Mouse (Mus musculus): ENCODE data around the gene Lasp1. TPM values are rescaled to one million over a fixed set of nuclear protein-coding genes. Genes with fewer than 3 reads are reported as not detected.

Gene Lasp1
- polyA plus RNA-seq, 1 experiment from 2014 or later = 27.5 TPM

DNA sequence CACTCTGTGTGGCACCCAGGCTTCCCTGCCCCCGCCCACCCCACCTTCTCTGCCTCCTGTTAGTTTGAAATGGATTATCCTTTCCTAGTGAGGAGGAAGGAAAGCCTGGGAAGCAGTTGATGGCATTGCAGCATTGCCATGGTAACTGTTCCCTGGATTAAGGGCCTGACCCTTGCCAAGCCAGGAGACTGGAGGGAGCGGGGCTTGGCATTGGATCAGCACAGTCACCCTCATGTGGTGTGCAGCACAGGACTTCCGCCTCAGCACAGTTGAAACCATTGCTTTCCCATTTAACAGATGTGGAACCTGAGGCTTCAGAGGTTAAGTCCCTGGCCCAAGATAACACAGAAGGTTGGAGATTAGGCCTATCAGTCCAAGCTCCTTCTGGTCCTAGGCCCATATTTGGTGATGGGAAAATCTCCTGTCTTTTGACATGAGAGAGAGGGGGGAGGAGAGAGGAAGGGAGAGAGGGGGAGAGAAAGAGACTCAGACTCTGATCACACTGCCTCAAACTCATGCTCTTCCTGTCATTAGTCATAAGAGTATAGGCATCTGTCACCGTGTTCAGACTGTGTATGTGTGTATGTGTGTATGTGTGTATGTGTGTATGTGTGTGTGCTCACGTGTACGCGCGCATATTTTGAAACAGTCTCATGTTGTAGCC, 22.7 kb downstream of the Lasp1 start:
- no peak overlapping the region for H3K4me2 ChIP-seq
- H3K36me3 ChIP-seq = peaks cover 22% of the 10 kb centered on the region
- no peak overlapping the region for H3K4me3 ChIP-seq (replicated peaks)
- H3K9me3 ChIP-seq (replicated peaks) = no peaks in the 10 kb centered on the region
- DNase-seq (no peak), ATAC-seq (ENCODE audit: low read depth) (0 out of 2 replicates have a peak, but pooled peaks have one; percentile 10)
- H3K27ac ChIP-seq = peak overlapping the region; percentile 48; the same call in 1 of the 2 replicates
- H3K9ac ChIP-seq = 0 out of 2 replicates have a peak overlapping the region, but pooled peaks have one; percentile 33
- H3K4me1 ChIP-seq (replicated peaks) = peaks cover 92% of the 10 kb centered on the region
- WGBS (ENCODE audit: insufficient replicate concordance) = 72% methylated on average over 8 of the region's 8 CpGs
- no peaks in the 10 kb centered on the region for H3K27me3 ChIP-seq

DNA sequence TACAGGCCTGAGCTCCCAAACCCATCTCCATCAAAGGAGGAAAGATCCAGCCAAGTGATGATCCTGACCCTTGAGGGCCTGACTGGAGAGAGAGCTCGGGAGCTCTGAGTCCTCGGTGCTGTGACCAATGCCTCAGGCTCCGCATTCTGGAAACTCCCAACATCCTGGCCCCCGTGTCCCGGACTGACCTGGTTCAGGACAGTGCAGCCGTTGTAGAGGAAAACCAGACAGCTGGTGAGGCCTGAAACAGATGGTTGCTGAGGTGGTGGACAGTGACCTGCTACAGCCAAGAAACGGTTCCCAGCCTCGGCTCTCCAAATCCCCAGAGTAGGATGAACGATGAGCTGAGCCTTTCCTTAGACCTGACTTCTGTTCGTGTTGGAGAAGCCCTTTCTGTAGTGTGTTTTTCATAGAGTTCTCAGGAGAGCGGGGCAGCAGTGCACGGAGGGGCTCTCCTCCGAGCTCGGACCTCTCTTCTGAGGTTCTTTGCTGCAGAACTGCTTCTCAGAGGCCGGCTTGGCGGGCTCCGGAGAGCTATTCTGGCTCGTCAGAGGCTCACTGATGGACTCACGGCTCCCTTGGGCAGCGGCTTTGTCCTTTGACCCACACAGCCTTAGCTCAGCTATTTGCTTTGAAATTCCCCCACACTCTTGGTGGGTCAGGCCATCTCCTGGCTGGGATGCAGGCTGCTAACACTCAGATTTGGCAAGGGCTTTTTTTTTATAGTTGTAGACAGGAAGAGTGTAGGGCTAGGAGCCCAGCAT, 24.2 kb downstream of the Lasp1 start:
- DNase-seq (no peak), ATAC-seq (ENCODE audit: low read depth) (no peak)
- H3K4me1 ChIP-seq (replicated peaks) = peaks cover 81% of the 10 kb centered on the region
- 0 out of 2 replicates have a peak overlapping the region, but pooled peaks have one; percentile 12 for H3K4me2 ChIP-seq
- H3K27me3 ChIP-seq = no peaks in the 10 kb centered on the region
- H3K9ac ChIP-seq = no peak overlapping the region
- H3K9me3 ChIP-seq (replicated peaks) = no peaks in the 10 kb centered on the region
- WGBS (ENCODE audit: insufficient replicate concordance) = 76% methylated on average over 20 of the region's 20 CpGs
- no peak overlapping the region for H3K27ac ChIP-seq
- peaks cover 30% of the 10 kb centered on the region for H3K36me3 ChIP-seq
- H3K4me3 ChIP-seq (replicated peaks) = no peak overlapping the region

DNA sequence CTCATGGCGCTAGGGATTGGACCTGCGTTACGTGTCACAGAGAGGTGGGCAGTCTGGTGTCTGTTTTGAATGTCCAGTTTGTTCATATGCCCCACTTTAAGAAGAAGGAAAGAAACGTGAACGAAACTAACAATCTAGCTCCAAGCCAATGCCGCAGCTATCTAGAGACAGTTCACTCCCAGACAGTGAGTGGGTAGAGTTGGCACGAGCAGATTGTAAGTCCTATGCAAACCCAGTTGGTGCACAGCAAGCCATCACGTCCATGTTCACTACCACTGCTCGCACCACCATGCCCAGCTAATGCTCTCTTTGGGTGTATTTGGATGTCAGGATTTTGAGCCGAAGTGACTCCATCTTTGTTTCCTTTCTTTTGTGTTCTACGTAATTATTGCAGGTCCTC, 25.4 kb downstream of the Lasp1 start:
- no peak for ATAC-seq (ENCODE audit: low read depth)
- H3K4me1 ChIP-seq (replicated peaks) = peaks cover 69% of the 10 kb centered on the region
- 82% methylated on average over 11 of the region's 11 CpGs for WGBS (ENCODE audit: insufficient replicate concordance)
- H3K9me3 ChIP-seq (replicated peaks) = no peaks in the 10 kb centered on the region
- no peak overlapping the region for H3K9ac ChIP-seq
- H3K27ac ChIP-seq = no peak overlapping the region
- DNase-seq = no peak
- no peaks in the 10 kb centered on the region for H3K27me3 ChIP-seq
- no peak overlapping the region for H3K4me3 ChIP-seq (replicated peaks)
- H3K4me2 ChIP-seq = no peak overlapping the region
- H3K36me3 ChIP-seq = peaks cover 30% of the 10 kb centered on the region

DNA sequence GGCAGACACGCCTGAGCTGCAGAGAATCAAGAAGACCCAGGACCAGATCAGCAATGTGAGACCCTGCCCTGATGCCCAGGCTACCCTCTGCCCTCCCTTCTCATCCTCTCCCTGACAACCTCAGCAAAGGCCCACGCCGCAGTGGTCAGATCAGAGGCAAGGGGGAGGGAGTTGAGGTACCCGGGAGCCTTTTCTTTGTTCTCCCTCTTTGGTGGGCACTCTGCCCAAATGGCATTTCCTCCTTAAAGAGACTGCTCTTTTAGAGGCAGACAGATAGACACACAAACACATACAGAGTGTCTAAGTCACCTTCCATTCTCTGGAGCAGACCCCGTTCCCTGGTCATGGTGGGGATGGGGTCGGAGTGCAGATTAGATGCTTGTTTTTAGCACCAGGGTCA, 26.1 kb downstream of the Lasp1 start:
- H3K27me3 ChIP-seq = no peaks in the 10 kb centered on the region
- no peak overlapping the region for H3K4me2 ChIP-seq
- no peak overlapping the region for H3K9ac ChIP-seq
- no peak for DNase-seq
- H3K4me3 ChIP-seq (replicated peaks) = no peak overlapping the region
- H3K9me3 ChIP-seq (replicated peaks) = no peaks in the 10 kb centered on the region
- peaks cover 31% of the 10 kb centered on the region for H3K36me3 ChIP-seq
- ATAC-seq (ENCODE audit: low read depth) = no peak
- 56% methylated on average over 6 of the region's 6 CpGs for WGBS (ENCODE audit: insufficient replicate concordance)
- H3K4me1 ChIP-seq (replicated peaks) = peaks cover 68% of the 10 kb centered on the region
- H3K27ac ChIP-seq = 0 out of 2 replicates have a peak overlapping the region, but pooled peaks have one; percentile 19

DNA sequence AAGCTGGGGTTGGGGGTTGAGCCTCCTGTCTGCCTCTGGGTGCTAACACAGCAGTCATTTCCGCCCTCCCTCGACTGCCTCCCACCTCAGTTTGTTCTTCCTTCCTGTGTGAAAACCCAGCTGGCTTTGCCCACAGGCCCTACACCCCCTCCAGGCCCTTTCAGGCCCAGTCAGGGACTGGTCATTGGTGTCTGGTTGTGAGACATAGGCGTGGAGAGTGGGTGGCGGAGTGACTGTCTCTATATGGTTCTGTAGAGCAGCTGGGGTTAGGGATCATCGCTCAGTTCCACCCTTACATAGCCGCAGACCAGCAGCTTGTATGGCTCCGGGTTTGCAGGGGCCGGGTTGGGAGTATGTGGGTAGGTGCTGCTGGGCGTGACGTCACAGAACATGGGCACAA, 26.5 kb downstream of the Lasp1 start:
- Histone ChIP-seq H3K4me3 (replicated peaks) (no peak overlapping the region), H3K9ac (no peak overlapping the region), H3K36me3 (peaks cover 34% of the 10 kb centered on the region), H3K4me2 (no peak overlapping the region), H3K27ac (peak overlapping the region; percentile 19; the same call in 1 of the 2 replicates), H3K9me3 (replicated peaks) (no peaks in the 10 kb centered on the region), H3K4me1 (replicated peaks) (peaks cover 68% of the 10 kb centered on the region), H3K27me3 (no peaks in the 10 kb centered on the region)
- WGBS (ENCODE audit: insufficient replicate concordance) = 61% methylated on average over 10 of the region's 10 CpGs
- DNase-seq (no peak), ATAC-seq (ENCODE audit: low read depth) (no peak)

DNA sequence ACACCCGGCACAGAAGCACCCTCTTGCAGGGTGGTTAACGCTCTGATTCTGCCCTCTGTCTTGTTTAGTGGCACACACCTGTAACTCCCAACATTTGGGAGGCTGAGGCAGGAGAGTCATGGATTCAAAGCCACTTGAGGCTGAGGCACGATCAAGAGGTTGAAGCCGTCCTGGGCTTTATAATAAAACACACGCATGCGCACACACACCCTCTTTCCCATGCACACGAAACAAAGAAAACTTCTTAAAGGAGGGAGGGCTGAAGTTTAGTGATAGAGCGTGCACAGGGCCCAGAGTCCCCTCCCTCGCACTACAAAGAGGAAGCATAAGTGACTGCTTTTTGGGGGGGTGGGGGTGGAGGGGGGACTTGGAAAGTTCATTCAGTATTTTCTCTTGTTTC, 27.2 kb downstream of the Lasp1 start:
- Histone ChIP-seq H3K9me3 (replicated peaks) (no peaks in the 10 kb centered on the region), H3K4me3 (replicated peaks) (no peak overlapping the region), H3K27me3 (no peaks in the 10 kb centered on the region), H3K36me3 (peaks cover 39% of the 10 kb centered on the region), H3K4me1 (replicated peaks) (peaks cover 66% of the 10 kb centered on the region), H3K9ac (no peak overlapping the region), H3K27ac (no peak overlapping the region; the same call in 1 of the 2 replicates), H3K4me2 (no peak overlapping the region)
- DNase-seq (no peak), ATAC-seq (ENCODE audit: low read depth) (no peak)
- WGBS (ENCODE audit: insufficient replicate concordance) = 38% methylated on average over 7 of the region's 9 CpGs

DNA sequence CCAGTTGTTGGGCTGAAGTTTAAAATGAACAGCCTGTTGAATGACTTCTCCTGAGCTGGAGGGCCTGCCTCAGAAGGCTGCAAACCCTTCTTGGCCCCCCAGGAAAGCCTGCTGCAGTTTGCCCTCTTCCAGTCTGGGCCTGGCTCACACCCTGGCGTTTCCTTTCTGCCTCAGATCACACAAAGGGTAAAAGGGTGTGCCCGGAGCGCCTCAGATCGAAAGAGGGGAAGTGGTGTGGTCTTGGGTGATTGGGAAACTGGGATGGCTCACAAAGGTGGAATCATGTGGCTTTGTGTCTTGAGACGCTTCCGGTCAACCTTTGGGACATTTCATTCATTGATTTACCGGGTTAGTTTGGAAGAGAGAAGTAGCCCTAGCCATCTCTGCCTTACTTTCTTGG, 27.6 kb downstream of the Lasp1 start:
- DNase-seq = no peak

DNA sequence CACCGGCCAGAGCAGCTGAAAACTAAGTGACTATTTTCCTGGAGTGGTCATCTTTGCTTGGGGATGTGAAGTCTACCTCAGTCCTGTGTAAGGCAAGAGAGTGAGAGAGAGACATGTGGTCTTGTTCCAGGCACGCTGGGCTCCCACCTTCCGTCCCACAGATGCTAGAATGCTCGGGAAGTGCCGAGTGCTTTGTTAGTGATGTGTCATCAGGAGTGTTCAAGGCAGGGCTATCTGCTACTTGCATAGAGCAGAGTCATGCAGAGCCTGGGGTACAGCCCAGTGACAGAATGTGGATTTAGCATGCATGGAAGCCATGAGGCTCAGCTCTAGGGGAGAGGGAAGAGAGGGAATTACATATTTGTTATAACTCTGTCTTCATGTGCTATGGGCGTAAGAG, 28.9 kb downstream of the Lasp1 start:
- Histone ChIP-seq H3K36me3 (peaks cover 49% of the 10 kb centered on the region), H3K27ac (no peak overlapping the region), H3K9me3 (replicated peaks) (no peaks in the 10 kb centered on the region), H3K4me2 (no peak overlapping the region), H3K27me3 (no peaks in the 10 kb centered on the region), H3K4me3 (replicated peaks) (no peak overlapping the region), H3K9ac (no peak overlapping the region), H3K4me1 (replicated peaks) (peaks cover 60% of the 10 kb centered on the region)
- ATAC-seq (ENCODE audit: low read depth) (no peak), DNase-seq (no peak)
- 72% methylated on average over 6 of the region's 6 CpGs for WGBS (ENCODE audit: insufficient replicate concordance)

More for the DNA sequence above, 27.6 kb downstream of the Lasp1 start:
- Histone ChIP-seq H3K4me2 (no peak overlapping the region), H3K27me3 (no peaks in the 10 kb centered on the region), H3K36me3 (peaks cover 42% of the 10 kb centered on the region), H3K4me1 (replicated peaks) (peaks cover 64% of the 10 kb centered on the region), H3K9ac (no peak overlapping the region), H3K27ac (no peak overlapping the region; the same call in 1 of the 2 replicates), H3K4me3 (replicated peaks) (no peak overlapping the region), H3K9me3 (replicated peaks) (no peaks in the 10 kb centered on the region)
- WGBS (ENCODE audit: insufficient replicate concordance) = 24% methylated on average over 7 of the region's 7 CpGs
- ATAC-seq (ENCODE audit: low read depth) = no peak

DNA sequence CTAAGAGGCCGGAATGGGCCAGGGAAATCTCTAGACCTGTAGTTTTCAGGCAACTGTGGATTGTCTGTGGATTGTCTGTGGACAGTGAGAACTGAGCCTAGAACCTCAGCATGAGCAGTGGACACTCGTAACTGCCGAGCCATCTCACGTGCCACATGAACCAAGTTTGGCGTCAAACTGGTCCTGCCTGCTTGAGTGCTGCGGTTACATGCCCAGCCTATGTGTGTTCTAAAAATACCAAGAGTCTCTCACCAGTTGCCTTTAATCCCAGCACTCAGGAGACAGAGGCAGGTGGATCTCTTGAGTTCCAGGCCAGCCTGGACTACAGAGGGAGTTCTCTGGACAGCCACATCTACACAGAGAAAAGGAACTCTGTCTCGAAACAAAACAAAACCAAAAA, 30.6 kb downstream of the Lasp1 start:
- DNase-seq = no peak
- H3K4me1 ChIP-seq (replicated peaks) = peaks cover 49% of the 10 kb centered on the region

DNA sequence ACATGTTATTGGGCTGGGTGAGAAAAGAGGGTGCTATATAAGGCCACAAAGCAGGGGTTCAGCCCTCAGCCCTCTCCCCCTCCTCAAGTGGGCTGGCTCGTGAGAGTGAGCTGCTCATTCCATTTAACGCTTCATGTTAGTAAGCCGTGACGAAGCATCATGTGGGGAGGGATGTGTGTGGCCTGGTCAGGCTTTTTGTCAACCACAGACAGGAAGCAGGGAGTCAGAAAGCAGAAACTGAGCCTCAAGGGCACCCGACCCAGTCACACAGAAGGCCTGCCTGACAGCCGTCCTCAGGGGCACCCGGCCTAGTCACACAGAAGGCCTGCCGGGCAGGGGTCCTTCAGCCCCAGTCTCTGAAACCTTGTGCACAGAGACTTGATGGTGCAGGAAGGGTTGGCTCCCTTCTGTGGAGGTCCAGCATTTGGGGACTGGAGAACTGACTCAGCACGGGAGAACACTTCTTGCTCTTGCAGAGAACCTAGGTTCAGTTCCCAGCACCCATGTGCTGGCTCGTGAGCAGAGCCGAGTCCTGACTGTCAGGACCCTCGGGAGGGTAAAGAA, 31.2 kb downstream of the Lasp1 start:
- H3K27me3 ChIP-seq = no peaks in the 10 kb centered on the region
- 33% methylated on average over 12 of the region's 12 CpGs for WGBS (ENCODE audit: insufficient replicate concordance)
- H3K4me2 ChIP-seq = no peak overlapping the region
- H3K36me3 ChIP-seq = peaks cover 54% of the 10 kb centered on the region
- H3K27ac ChIP-seq = peak overlapping the region; percentile 63
- no peak overlapping the region for H3K9ac ChIP-seq
- H3K4me3 ChIP-seq (replicated peaks) = no peak overlapping the region
- ATAC-seq (ENCODE audit: low read depth) = no peak
- no peak for DNase-seq
- no peaks in the 10 kb centered on the region for H3K9me3 ChIP-seq (replicated peaks)
- peaks cover 49% of the 10 kb centered on the region for H3K4me1 ChIP-seq (replicated peaks)

More for the DNA sequence above, 30.6 kb downstream of the Lasp1 start:
- H3K4me2 ChIP-seq = no peak overlapping the region
- H3K9me3 ChIP-seq (replicated peaks) = no peaks in the 10 kb centered on the region
- H3K27ac ChIP-seq = peak overlapping the region; percentile 63
- no peaks in the 10 kb centered on the region for H3K27me3 ChIP-seq
- no peak for ATAC-seq (ENCODE audit: low read depth)
- peaks cover 53% of the 10 kb centered on the region for H3K36me3 ChIP-seq
- no peak overlapping the region for H3K4me3 ChIP-seq (replicated peaks)
- WGBS (ENCODE audit: insufficient replicate concordance) = 48% methylated on average over 7 of the region's 7 CpGs
- no peak overlapping the region for H3K9ac ChIP-seq

DNA sequence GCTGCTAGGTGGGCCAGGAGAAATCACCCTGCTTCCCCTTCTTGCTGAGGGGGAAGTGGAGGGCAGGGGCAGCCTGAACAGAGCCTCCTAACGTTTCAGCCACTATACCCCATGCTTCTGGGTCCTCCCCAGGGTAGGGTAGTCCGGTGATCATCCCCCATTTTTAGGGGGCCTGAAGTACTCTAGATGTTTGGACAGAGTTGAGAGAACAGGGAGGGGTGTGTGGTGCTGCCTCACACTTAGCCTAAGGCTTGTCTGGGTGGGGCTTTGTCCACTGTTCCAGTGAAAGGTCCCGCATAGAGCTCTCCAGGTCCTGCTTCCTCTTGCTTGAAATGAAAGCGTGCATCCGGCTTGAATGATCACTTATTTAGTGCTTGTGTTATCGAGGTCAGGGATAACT, 31.7 kb downstream of the Lasp1 start:
- Histone ChIP-seq H3K27ac (peak overlapping the region; percentile 60; the same call in 1 of the 2 replicates), H3K4me3 (replicated peaks) (no peak overlapping the region), H3K9ac (no peak overlapping the region), H3K36me3 (peaks cover 53% of the 10 kb centered on the region), H3K4me2 (no peak overlapping the region), H3K27me3 (no peaks in the 10 kb centered on the region), H3K4me1 (replicated peaks) (peaks cover 45% of the 10 kb centered on the region), H3K9me3 (replicated peaks) (no peaks in the 10 kb centered on the region)
- WGBS (ENCODE audit: insufficient replicate concordance) = 49% methylated on average over 6 of the region's 6 CpGs
- no peak for DNase-seq
- no peak for ATAC-seq (ENCODE audit: low read depth)
